Mouse (Mus musculus) kidney, postnatal 25 days (tissue): ENCODE measurements at regions not wholly inside any gene's neighbourhood (a gene's known extent, or its start where the extent isn't known, plus 50 kb on each side); places are given as distances from the start of the nearest gene placed in this dataset.

Source experiments
- DNase-seq, 2 experiments: peaks; one replicate each; pipeline ENCODE4 v3.0.0; 2021; ENCODE audit warnings: mixed read lengths in 2 of 2

DNA sequence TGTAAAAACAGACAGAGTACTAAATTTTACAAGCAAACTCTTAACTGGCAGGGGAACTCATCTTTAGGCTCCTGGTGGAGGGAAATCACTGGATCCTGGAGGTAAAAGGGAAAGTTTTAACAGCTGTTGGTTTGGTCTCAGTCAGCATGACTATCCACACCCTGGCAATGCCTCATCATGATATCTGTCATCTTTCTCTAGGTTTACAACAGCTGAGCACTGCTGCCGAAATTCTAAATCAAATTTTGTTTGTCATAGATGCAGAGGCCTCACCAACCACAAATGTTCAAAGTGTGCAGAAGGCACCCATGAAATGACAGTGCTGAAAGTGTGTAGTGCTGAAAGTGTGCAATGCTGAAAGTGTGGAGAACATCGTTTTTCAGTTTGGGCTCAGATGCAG, 180.6 kb upstream of the Lpp start:
- DNase-seq = no peak

DNA sequence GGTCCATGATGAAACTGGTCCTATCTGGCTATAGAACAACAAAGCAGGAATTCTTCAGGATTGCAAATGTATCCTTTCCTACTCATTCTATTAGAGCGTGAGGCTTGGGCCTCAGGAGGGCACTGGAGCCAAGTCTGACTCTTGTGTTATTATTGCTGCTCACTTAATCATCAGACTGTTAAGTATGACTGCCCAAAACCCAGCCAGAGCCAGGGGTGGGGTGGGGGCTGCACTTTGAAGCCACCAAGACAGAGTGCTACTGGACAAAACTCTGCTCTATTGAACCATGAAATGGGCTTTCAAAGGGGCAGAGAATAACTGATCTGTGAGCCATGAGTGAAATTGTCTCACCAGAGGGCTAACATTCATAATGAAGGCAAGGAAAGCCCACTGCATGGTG, 181.7 kb upstream of the Lpp start:
- DNase-seq = no peak

DNA sequence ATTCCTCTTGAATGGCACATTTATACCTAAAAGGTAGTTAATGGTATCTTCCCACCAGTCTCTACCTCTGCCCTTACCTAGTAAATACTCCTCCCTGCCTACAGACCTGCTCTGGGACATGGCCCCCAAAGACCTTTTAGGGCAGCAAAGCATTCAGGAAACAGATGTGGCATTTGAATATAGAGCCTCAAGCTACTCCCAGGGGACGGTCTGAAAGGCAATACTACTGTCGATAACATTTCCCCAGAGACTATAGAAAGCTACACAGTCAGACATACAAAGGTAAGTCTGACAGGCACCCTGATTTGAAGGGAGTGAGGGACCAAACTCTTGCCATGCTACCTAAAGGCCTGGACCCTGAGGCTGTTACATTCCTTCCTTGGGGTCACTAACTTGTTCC, 184.4 kb upstream of the Lpp start:
- DNase-seq = no peak

DNA sequence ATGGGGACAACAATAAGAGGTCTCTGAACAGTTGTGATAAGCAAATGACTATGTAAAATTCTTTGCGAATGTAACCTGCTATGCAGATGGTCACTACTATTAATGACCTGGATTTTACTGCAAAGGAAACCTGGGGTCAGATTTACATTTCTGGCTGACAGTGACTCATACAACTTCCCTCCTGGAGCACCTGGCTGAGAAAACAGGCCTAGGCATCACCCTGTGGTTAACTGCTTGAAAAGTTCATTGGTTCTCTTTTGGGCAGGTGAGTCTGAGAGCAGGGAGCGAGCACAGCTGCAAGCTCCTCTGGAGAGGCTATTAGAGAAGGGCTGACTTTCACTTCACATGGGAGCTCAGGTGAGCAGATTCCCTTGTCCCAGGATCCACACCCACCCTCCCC, 185.2 kb upstream of the Lpp start:
- no peak for DNase-seq

DNA sequence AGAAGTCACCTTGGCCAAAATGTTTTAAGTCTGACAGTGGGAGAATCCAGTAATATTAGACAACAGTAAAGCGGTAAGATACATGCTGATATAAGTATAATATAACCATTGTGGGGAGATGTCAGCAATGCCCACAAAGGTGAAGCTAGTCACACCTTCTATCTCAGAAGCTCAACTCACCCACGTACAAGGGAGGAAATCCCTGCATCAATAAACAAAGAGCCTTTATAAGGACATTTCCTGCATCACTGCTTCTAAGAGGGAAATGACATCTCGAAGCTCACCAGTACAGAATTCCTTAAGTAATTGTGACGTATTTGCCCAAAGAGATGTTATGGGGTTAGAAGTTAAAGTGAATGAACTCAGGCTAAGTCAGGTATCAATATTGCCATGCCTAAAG, 186.3 kb upstream of the Lpp start:
- no peak for DNase-seq

DNA sequence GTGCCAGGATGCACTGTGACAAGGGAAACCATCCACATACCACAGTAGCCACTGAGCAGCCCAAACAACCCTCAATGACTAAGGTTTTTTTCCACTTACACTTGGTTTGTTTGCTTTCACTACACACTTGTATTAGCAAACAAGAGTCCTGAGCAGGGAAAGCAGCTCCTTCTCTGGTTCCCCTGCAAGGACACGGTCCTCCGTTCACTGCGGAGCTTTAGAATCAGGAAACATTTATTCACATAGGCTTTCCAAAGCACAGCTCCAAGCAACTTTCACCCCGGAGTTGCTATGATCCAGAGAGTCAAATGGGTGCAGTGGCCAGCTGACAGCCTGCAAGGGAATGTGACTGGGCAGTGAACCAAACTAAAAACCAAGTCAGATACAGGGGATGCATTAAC, 186.8 kb upstream of the Lpp start:
- peak; percentile 5 to 35 for DNase-seq

DNA sequence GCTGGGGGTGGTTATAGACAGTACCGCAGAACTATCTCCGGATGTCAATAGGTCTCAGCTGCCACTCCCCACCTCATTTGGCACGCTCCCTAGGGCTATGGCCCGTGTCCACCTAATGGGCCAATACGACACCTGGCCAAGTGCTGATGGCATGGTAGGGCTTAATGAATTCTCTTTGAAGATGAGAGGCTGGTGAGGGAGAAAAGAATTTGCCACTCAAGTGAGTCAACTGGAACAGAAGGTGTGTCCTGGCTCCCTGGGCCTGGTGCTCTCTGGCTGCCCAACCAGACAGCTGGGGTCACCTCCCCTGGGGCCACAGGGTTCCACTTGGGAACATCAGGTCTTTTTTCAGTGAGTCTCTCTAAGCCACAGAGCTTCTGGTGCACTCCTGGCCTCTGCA, 187.7 kb upstream of the Lpp start:
- DNase-seq = peak; percentile 2 to 55

DNA sequence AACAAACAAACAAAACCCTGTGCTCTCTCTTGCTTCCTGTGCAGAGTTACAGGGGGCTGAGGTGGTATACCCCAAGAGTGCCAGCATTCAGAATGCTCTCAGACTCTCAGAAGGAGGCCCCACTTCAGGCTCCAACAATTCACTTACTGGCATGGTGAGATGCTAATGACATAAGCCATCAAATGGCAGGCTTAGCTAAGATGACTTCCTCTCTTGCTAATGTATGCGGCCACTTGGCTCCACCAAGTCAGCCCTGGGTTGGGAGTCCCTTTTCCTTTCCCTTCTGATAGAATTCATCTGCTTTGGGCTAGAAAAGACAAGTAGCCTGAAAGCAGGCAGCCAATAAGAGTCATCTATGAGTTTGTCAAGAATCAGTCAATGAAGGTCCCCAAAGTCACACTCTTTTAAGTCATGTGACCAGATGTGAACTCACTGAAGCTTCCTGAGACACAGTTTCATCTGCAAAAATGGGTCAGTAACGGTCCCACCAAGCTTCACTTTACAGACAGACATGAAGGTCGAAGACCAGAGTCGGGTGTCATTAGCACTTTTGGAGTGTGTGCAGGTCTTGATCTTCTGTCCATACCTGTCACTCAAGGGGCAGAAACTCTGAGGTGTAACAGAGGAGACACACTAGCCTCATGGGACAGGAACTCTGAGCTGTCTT, 189.1 kb upstream of the Lpp start:
- no peak for DNase-seq

DNA sequence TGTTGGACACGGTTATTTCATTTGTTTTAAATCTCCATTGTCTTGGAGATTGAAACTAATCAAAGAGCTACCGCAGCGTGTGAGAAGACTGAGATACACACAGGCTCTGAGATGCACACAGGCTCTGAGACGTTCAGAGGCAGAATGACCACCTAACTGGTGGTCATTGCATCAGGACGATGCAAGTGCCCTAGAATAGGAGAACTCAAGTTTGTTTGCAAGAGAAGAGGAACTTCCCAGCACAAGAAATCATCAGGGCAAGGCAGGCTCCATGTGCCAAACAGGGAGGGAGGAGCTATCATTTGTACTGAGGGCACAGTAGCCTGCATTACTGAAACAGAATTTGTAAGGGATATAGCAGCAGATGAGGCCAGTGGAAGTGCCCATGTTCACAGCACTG, 190.7 kb upstream of the Lpp start:
- no peak for DNase-seq

DNA sequence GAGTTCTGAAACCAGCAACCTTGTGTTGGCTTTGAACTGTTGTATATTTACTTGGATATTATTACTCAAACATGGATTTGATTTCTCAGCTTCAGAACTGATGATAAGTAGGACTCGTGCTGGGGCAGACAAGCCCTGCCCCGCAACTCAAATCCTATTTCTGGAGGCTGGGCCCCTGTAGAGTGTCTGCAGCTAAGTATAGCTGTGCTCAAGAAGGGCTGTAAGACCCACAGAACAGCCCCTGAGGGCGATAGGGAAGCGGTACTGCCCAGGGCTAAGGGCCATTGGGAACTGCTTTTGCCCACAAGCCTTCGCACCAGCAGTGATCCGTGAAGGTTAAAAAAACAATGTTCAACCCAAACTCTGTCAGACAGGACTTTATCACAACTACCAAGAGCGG, 191.9 kb upstream of the Lpp start:
- DNase-seq = no peak

DNA sequence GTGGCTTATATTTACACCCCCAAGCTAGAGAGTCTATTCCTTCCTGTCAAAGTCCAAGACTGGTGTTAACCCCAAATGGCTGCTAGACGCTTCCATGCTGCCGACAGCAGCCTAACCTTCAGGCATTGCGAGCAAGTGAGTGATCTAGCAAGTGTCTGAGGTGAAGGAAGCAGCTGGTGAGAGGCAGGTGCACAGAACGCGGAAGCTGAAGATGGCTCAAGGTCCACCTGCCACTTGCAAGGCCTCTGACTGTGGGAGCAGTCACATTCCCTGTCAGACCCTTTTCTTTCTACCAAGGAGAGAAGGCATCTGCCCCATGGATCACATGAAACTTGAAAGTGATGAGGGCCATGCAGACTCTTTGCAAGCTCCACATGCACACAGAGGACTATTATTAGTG, 193.1 kb upstream of the Lpp start:
- DNase-seq = no peak

DNA sequence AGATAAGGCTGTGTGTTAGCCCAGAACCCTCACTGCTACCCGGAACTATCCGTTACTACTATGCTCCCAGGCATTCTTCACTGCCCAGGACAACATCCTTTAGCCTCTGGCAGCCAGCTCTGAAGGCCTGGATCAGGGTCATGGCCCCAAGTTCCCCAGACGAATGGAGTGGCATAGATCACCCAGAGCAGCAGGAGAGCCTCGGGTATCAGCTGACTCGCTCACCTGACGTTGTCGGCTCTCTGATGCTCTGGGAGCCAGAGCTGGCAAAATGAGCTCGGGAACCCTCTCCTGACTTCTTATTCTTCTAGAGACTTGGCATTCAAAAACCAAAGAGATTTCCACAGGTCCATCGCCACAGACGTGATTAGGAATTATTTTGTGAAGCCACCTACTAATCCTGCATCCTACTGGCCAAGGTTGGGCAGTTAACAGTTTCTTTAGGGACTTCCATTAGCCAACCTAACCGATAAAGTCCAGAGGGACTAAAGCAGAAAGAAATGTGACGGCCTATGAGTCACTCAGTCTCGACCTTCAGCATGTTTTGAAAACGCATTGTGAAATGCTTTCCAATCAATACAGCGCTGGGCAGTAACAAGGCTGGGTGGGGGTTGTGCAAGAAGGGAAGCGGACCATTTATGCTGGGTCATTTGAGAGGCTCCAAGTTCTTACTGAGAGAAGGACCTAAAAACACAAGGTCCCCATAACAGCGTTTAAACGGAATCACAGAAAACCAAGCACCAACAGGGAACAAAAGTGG, 193.7 kb upstream of the Lpp start:
- DNase-seq = no peak

DNA sequence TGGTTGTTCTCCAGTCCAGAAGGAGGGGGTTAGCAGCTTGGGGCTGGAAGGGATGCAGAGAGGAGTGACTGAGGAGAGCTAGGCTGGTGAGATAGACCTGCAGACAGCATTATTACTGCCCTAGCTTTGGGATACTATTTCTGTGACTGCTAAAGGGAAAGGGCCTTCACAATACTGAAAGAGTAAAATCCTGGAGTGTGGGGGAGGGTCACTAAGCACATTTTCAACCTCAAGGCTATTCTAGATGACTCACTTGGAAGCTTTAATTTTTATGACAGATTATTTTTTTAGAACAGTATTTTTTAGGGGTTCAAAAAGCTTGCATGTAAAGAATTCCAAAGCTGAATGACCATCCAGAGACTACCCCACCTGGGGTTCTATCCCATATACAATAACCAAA, 195.0 kb upstream of the Lpp start:
- no peak for DNase-seq

DNA sequence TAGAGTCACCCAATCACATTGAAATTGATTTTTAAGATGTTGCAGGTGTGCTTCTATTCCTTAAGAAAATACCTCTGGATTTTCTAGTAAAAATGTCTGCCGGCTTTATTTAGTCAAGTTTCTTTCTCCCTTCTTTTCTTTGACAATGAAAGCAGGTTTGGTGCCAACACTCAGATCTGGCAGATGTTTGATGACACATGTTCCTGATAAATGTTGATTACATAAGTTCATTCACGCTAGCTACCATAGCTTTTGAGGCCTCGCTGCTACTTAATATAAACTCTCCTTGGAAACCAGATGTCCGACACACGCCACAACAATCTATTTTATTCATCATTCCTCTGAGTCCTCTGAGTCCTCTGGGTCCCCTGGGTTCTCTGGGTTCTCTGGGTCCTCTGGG, 195.7 kb upstream of the Lpp start:
- no peak for DNase-seq

DNA sequence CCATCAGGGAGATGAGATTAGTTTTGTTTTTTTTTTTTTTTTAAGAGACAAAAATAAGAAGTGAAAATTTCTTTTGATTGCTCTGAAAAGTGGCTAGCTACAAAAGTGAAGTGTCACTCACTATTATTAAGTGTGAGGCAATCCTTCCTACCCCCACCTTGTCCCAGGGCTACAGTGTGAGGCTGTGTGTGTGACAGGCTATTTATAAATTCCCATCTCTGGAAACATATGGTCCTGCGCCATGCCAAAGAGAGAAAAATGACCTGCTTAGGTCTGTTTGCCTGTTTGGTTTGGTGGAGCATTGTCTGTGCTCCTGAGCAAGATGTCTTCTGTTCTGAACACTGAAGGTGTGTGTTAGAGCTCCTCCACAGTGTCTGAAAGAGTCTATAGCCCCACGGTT, 199.4 kb upstream of the Lpp start:
- DNase-seq = no peak

DNA sequence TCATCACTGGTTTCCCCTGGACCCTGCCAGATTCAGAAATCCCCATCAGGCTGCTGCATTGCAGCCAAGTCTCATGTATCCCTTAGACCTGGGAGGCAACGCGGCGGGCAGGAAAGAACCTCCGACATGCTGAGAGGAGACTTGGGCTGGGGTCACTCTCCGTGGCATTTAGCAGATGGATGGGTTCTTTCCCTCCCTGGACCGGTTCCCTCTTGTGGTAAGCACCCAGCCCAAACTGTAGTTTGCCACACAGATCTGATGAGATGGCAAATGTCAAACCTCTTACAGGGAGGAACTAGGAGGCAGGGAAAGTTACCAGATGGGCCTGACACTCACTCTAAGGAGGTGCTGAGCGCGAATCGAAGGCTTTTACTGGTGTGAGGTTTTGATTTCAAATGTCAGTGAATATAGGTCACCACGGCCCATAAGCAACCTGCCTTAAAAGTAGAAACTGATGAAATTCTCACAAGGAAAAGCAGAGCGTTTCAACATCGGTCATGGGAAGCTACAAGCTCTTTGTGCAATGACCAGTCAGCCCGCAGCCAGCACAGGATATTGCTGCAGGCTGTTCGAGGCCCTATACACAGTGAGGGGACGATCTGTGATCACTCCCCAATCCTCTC, 199.9 kb upstream of the Lpp start:
- no peak for DNase-seq

DNA sequence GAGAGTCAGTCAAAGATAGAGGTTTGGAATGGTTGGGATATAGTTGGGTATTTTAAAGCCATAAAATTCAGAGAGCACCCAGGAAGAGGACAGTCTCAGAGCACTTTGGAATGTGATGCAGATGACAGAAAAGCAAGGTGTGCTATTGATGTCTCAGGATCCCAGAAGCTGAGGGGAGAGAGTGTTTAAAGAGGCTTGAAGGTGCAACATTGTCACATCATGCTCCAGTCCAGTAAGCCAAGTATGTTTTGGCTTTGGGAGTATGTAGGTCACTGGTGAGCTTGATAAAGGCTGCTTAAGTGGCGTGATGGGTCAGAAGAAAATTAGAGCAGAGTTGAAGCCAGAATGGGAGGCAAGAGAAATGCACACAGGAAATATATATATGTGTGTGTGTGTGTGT, 201.3 kb upstream of the Lpp start:
- DNase-seq = no peak

DNA sequence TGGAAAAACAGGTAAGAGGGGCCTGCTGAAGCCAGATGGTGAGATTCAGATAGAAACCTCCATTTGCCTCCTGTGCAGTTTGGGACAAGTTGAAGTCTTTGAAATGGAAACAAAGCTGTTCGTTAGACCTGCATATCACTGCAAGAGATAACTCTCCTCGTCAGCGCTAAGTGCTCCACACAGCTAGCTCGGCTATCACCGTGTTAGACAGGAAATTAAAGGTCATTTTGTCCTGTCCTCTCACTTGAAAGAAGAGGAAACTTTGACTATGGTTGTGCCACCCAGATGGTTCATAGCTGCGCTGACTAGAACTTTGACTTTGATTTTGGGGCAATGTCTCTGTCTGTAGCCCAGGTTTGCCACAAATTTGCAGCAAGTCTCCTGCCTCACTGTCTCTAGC, 198.5 kb upstream of the Bcl6 start:
- no peak for DNase-seq

DNA sequence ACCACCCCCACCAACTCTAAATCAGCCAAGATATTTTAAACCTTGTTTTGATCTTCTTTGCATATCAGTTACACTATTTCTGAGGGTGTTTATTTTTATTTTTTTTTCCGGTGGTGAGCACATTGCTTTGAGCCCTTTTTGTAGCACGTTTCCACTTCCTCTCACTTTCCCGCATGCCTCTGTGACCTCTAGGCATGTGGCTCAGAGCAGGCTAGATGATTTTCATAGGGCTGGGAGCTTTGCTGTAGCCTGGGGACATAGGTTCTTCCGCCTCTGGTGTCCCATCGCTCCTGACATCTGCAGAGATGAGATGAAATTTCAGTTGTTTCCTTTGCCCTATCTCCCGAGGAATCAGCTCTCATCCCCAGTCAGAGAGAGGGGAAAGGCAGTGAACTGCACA, 197.3 kb upstream of the Bcl6 start:
- no peak for DNase-seq

DNA sequence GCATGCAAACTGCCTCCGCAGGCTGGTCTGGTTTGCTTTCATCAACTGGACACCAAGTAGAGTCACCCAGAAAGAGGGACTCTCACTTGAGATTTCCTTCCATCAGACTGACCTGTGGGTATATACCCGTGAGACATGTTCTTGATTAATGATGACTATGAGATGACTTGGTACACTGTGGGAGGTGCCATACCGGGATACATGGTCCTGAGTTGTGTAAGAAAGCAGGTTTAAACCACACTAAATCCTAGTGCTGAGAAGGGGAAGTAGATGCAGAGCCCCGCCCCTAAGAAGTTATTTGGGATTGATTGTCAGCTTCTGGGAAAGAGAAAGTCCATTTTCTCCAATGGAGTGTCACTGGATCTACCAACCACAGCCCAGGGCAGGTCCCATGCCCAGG, 196.2 kb upstream of the Bcl6 start:
- DNase-seq = no peak

DNA sequence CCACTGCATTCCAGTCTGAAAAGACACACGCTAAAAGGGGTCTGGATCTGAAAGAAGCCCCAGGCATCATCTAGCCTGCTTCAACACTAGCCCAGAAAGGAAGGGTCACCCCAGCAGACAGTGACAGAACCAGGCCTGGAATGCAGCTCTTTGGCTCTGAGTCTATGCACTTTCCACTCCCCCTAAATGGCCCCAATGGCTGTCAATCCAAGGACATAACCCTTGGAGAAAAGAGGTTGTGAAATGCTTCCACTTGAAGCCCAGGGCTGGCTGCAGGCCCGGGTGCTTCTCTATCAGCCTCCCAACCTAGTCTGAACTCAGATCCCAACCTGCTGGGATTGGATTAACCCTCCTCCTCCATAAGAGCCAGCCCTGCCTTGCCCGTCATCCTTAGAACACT, 194.6 kb upstream of the Bcl6 start:
- DNase-seq = peak; percentile 15 to 39

DNA sequence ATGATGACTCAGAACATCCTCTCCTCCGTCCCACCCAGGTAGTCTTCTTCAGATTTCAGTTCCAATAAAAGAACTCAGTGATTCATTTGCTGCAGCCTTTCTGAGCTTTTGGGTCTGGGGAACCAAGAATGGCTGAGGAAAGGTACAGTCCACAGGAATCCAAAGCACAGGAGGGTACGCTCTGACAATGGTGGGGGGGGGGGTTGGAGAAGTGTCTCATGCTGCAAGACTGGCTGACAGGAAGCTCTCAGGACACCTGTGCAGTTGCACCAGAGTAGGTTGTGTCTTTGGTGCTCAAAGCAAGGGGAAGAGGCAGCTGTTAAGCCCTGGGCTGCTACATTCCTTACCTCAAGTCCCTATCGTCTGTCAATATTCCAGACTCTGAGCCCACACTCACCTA, 192.7 kb upstream of the Bcl6 start:
- no peak for DNase-seq

DNA sequence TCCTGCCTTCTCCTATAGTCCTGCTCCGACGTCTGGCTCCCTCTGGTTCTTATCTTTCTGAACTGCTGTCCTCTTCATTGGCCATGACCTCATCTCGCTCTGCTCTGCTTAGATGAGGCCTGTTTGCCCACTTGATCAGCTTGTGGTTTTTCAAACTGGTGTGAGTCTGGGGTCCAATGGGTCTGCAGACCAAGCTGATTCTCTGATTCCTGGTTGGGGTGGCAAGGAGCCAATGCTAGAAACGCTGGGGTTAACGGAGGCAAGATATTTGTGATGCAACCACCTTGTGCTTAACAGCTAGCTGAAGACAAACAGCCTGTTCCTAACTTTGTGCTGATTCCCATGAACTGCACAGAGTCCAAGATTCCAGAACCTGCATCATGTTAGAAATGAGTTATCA, 192.0 kb upstream of the Bcl6 start:
- DNase-seq = no peak

DNA sequence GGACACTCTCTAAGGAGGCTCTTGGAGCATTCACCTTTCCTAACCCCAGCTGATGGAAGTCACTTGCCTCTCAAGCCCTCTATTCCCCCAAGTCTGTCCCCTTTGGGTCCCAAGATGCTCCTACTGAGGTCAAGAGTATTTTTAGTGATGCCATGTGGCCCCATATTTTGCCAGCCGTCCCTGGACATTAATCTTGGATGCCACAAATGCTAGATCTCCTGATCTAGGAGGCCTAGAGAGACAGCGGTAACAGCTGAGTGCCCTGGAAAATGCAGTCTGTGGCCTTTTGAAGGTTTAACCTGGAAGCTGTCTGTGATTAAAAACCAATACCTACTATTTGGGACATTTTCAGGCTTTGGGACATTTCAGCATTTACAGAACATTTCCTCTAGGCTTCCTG, 188.9 kb upstream of the Bcl6 start:
- no peak for DNase-seq

DNA sequence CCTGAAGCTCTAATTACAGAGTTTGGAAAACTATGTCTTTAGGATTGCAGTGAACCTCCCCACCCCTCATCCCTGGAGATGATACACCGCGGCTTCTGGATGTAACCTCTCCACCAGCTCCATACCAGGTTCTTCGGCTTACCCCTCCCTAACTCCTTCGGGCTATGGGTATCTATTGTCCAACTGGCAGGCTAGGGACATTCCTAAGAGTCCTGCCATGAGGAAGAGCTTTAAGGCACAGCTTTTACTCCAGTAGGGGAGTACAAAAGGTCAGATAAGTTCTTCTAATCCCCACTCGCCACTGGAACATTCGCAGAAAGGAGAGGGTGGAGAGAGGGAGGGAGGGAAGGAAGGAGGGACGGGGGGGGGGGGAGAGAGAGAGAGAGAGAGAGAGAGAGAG, 188.5 kb upstream of the Bcl6 start:
- DNase-seq = no peak
